Mouse (Mus musculus) stomach, postnatal 0 days (tissue): ENCODE results near the gene Csrp2. TPM values are rescaled to one million over a fixed set of nuclear protein-coding genes. Genes with fewer than 3 reads are reported as not detected.

Experiments used
- ATAC-seq: fragments of 200-750 bp; cut with Nextera tagmentation; 2 replicates; pipeline ENCODE4 v1.8.0; 2017; ENCODE audit not compliant: low FRiP score, low TSS enrichment
- DNase-seq: peaks from one replicate; pipeline ENCODE4 v3.0.0-alpha.2; 2016; ENCODE audit warnings: low spot score
- H3K27ac ChIP-seq: fragments of 300-500 bp; sonication (generic); replicated peaks from 2 replicates; pipeline ENCODE4 v1.5.1; 2014; ENCODE audit warnings: mild to moderate bottlenecking, control low read depth
- H3K27me3 ChIP-seq: fragments of 300-500 bp; sonication (generic); 2 replicates; pipeline ENCODE4 v1.6.1; 2014; ENCODE audit warnings: low read length; ENCODE audit not compliant: control insufficient read depth, insufficient read depth
- H3K36me3 ChIP-seq: fragments of 300-500 bp; sonication (generic); 2 replicates; pipeline ENCODE4 v1.6.1; 2014; ENCODE audit warnings: low read length, mixed read lengths; ENCODE audit not compliant: control insufficient read depth, insufficient read depth
- H3K4me1 ChIP-seq: fragments of 300-500 bp; sonication (generic); replicated peaks from 2 replicates; pipeline ENCODE4 v1.6.1; 2014; ENCODE audit warnings: antibody characterized with exemption; ENCODE audit not compliant: control insufficient read depth, insufficient read depth
- H3K4me2 ChIP-seq: fragments of 300-500 bp; sonication (generic); replicated peaks from 2 replicates; pipeline ENCODE4 v1.6.1; 2014; ENCODE audit warnings: low read depth, mild to moderate bottlenecking, control low read depth, moderate library complexity
- H3K4me3 ChIP-seq: fragments of 300-500 bp; sonication (generic); 2 replicates; pipeline ENCODE4 v1.5.1; 2014; ENCODE audit warnings: low read depth, low read length, control low read depth
- H3K9ac ChIP-seq: fragments of 300-500 bp; sonication (generic); 2 replicates; pipeline ENCODE4 v1.6.1; 2014; ENCODE audit warnings: mild to moderate bottlenecking, low read length, control low read depth, mixed read lengths
- H3K9me3 ChIP-seq: fragments of 300-500 bp; sonication (generic); 2 replicates; pipeline ENCODE4 v1.6.1; 2016; ENCODE audit warnings: low read length; ENCODE audit not compliant: control insufficient read depth
- CTCF ChIP-seq: IDR thresholded peaks from 2 replicates; pipeline ENCODE4 v1.5.1; 2016; ENCODE audit warnings: antibody characterized with exemption, low read depth, mild to moderate bottlenecking, moderate library complexity
- EP300 ChIP-seq: optimal IDR thresholded peaks from 2 replicates; pipeline ENCODE3; 2016; ENCODE audit warnings: antibody characterized with exemption
- WGBS: fragments of 180-500 bp; shearing (Covaris S2); extraction: QIAGEN DNeasy Blood & Tissue Kit; methylation state at CpG from one replicate; pipeline ENCODE4 v1.1.7; 2014; 5-methylcytosine and 5-hydroxymethylcytosine counted together
- polyA plus RNA-seq: library from polyadenylated mRNA; unstranded; fragments of >200 nt; fragmentation: Nextera tagmentation; extraction: Ambion mirVana; gene quantifications from 2 replicates; pipeline ENCODE4 v1.2.1, GENCODE M21; 2015

Gene Csrp2
- polyA plus RNA-seq = 185 and 191 TPM in 2 replicates

DNA sequence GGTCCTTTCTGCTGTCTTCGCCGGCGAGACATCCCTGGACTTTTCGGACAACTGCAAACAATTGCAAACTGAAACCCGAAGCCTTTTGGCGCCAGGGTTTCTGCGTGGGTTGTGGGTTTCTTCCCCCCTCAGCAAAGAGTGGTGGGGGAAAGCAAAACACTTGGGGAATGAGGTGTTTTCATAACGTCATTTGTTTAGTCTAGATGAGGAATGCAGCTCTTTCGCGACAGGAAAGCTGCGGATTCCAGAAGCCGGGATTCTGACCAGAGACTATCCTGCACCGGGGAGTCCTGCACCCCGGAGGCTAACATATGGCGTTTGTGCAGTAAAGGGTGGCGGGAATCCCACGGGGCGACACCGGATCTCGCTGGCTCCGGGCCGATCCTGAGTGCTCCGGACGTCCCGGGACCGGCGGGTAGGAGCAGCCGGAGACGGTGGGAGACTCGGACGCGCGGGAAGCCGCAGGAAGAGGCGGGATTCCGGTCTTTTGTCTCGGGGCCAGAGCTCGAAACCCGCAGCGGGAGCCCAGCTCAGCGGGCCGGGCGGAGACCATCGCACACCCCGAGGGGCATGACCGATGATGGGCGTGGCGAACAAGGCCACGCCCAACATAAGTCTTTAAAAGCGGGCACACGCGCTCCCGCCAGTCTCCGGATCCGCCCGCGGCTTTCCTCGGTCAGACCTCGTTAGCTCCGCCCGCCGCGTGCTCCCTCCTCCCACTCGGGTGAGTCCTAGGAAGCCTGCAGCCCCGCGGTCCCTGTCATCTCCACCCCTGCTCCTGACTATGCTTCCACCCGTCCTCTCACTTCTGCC is at the start of gene Csrp2:
Csrp2 (plus strand) TSS at position 259 of the 813 bp plus-strand sequence.
- Histone ChIP-seq H3K36me3 (no peaks in the 10 kb centered on the region), H3K4me2 (peak within 1 kb of the TSS; percentile 89), H3K9me3 (no peaks in the 10 kb centered on the region), H3K4me1 (no peaks in the 10 kb centered on the region), H3K27ac (peak within 1 kb of the TSS; percentile 96), H3K27me3 (no peaks in the 10 kb centered on the region), H3K9ac (peak within 1 kb of the TSS; percentile 81), H3K4me3 (peak within 1 kb of the TSS; percentile 71)
- peak; percentile 95 for DNase-seq
- ATAC-seq = peak; percentile 89
- under 1% methylated on average over 63 of the region's 67 CpGs for WGBS
- TF ChIP-seq EP300 (peak; percentile 75), CTCF (no peak)

- DNase-seq = no peak
- Histone ChIP-seq H3K27me3 (no peaks in the 10 kb centered on the region), H3K27ac (peak overlapping the region; percentile 45; the same call in 1 of the 2 replicates), H3K4me2 (no peak overlapping the region), H3K4me3 (no peak overlapping the region), H3K9ac (no peak overlapping the region), H3K36me3 (no peaks in the 10 kb centered on the region), H3K9me3 (no peaks in the 10 kb centered on the region), H3K4me1 (peaks cover 2% of the 10 kb centered on the region)
- TF ChIP-seq EP300 = no peak
- no peak for TF ChIP-seq CTCF
- 53% methylated on average over 8 of the region's 8 CpGs for WGBS
- no peak for ATAC-seq
These were observed 44.7 kb upstream of the Csrp2 start for GRCm38 (mm10) chr10:110874853-110875252.

DNA sequence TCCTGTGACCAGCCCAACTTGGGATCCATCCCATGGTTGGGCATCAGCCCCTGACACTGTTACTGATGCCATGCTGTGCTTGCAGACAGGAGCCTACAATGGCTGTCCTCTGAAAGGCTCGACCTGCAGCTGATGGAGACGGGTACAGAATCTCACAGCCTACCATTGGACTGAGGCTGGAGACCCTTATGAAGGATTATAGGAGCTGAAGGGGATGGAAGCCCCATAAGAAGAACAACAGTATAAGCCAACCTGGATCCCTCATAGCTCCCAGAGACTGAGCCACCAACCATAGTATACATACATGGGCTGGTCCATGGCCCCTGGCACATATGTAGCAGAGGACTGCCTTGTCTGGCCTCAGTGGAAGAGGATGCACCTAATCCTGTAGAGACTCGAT is 42.6 kb upstream of the Csrp2 start:
- peaks cover 2% of the 10 kb centered on the region for H3K4me1 ChIP-seq
- 89% methylated on average over 3 of the region's 3 CpGs for WGBS
- DNase-seq (no peak), ATAC-seq (no peak)
- no peaks in the 10 kb centered on the region for H3K36me3 ChIP-seq
- no peak overlapping the region for H3K4me3 ChIP-seq
- H3K9ac ChIP-seq = no peak overlapping the region
- TF ChIP-seq CTCF (no peak), EP300 (no peak)
- H3K27me3 ChIP-seq = no peaks in the 10 kb centered on the region
- no peak overlapping the region for H3K27ac ChIP-seq
- no peaks in the 10 kb centered on the region for H3K9me3 ChIP-seq
- no peak overlapping the region for H3K4me2 ChIP-seq

GRCm38 (mm10) chr10:110877851-110878250 is 41.7 kb upstream of the Csrp2 start:
- ATAC-seq = peak; percentile 18; the same call in 1 of the 2 replicates
- H3K36me3 ChIP-seq = no peaks in the 10 kb centered on the region
- 63% methylated on average over 8 of the region's 8 CpGs for WGBS
- H3K4me1 ChIP-seq = peaks cover 2% of the 10 kb centered on the region
- H3K27me3 ChIP-seq = no peaks in the 10 kb centered on the region
- no peaks in the 10 kb centered on the region for H3K9me3 ChIP-seq
- DNase-seq = peak; percentile 23
- TF ChIP-seq EP300 (no peak), CTCF (no peak)
- no peak overlapping the region for H3K9ac ChIP-seq
- H3K4me2 ChIP-seq = no peak overlapping the region
- no peak overlapping the region for H3K4me3 ChIP-seq
- no peak overlapping the region for H3K27ac ChIP-seq

DNA sequence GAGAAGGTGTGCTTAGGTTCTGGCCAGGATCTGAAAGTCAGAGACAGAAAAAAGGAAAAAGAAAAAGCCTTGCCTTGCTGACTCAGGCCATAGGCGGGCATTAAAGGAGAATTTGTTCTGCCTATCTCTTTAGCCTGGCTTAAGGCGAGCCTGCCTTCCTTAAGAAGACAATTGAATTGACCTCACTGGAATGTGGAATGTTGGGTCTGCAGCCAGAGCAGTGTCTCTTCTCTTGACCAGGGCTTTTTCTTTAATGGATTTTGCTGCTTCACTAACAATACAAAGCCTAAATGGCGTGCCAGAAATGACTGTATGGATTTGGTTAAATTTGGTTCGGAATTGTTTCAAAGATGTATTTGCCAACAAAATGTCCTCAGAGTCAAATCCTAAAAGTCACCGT is 40.9 kb upstream of the Csrp2 start:
- H3K27me3 ChIP-seq = no peaks in the 10 kb centered on the region
- no peak for ATAC-seq
- H3K4me2 ChIP-seq = no peak overlapping the region
- WGBS = 27% methylated on average over 5 of the region's 5 CpGs
- no peak overlapping the region for H3K9ac ChIP-seq
- H3K4me1 ChIP-seq = peaks cover 2% of the 10 kb centered on the region
- no peaks in the 10 kb centered on the region for H3K36me3 ChIP-seq
- H3K27ac ChIP-seq = no peak overlapping the region; the same call in 1 of the 2 replicates
- TF ChIP-seq EP300 (no peak), CTCF (no peak)
- no peak for DNase-seq
- H3K4me3 ChIP-seq = no peak overlapping the region
- no peaks in the 10 kb centered on the region for H3K9me3 ChIP-seq
